Mouse (Mus musculus): ENCODE measurements around the gene Olfr149. TPM values are rescaled to one million over a fixed set of nuclear protein-coding genes. Genes with fewer than 3 reads are reported as not detected.

The Olfr149 gene
- polyA plus RNA-seq, 1 experiment from 2014 or later, result not detected

- no peak overlapping the region for H3K4me3 ChIP-seq (ENCODE audit: low read depth, low read length)
- H3K9me3 ChIP-seq (replicated peaks; ENCODE audit: control insufficient read depth, low read length), result no peaks in the 10 kb centered on the region
- H3K27ac ChIP-seq (ENCODE audit: low read length), result no peak overlapping the region
- no peaks in the 10 kb centered on the region for H3K27me3 ChIP-seq (ENCODE audit: control insufficient read depth, insufficient read depth, low read depth, low read length)
- 53% methylated on average over 2 of the region's 2 CpGs for WGBS (ENCODE audit: insufficient replicate concordance)
- H3K36me3 ChIP-seq (ENCODE audit: control insufficient read depth, insufficient read depth), result no peaks in the 10 kb centered on the region
- H3K4me1 ChIP-seq (ENCODE audit: control insufficient read depth, low read depth, low read length), result no peaks in the 10 kb centered on the region
- no peak overlapping the region for H3K9ac ChIP-seq (ENCODE audit: low read depth, low read length)
- ATAC-seq (ENCODE audit: low read depth), result no peak
- no peak overlapping the region for H3K4me2 ChIP-seq (ENCODE audit: low read depth, low read length)
These were observed 32.1 kb downstream of the Olfr149 start for GRCm38 (mm10) chr9:39674820-39675219.

DNA sequence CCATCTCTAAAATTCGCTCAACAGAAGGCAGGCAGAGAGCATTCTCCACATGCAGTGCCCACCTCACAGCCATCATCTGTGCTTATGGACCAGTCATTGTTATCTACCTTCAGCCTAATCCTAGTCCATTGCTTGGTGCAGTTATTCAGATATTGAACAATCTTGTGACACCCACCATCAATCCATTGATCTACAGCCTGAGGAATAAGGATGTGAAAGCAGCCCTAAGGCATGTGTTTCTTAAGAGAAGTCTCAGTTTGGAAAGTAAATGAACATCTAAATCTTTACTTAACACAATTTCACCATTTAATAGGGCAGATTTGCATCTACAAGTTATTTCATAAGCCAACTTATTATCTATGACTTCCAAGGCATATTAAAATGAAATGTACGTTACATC, 37.2 kb downstream of the Olfr149 start:
- no peak for ATAC-seq (ENCODE audit: low read depth)
- Histone ChIP-seq H3K4me3 (ENCODE audit: low read depth, low read length) (no peak overlapping the region), H3K9ac (ENCODE audit: low read depth, low read length) (no peak overlapping the region), H3K4me1 (ENCODE audit: control insufficient read depth, low read depth, low read length) (no peaks in the 10 kb centered on the region), H3K27ac (ENCODE audit: low read length) (no peak overlapping the region), H3K4me2 (ENCODE audit: low read depth, low read length) (no peak overlapping the region), H3K27me3 (ENCODE audit: control insufficient read depth, insufficient read depth, low read depth, low read length) (no peaks in the 10 kb centered on the region), H3K9me3 (replicated peaks; ENCODE audit: control insufficient read depth, low read length) (no peaks in the 10 kb centered on the region), H3K36me3 (ENCODE audit: control insufficient read depth, insufficient read depth) (no peaks in the 10 kb centered on the region)
- 49% methylated on average over 2 of the region's 2 CpGs for WGBS (ENCODE audit: insufficient replicate concordance)

DNA sequence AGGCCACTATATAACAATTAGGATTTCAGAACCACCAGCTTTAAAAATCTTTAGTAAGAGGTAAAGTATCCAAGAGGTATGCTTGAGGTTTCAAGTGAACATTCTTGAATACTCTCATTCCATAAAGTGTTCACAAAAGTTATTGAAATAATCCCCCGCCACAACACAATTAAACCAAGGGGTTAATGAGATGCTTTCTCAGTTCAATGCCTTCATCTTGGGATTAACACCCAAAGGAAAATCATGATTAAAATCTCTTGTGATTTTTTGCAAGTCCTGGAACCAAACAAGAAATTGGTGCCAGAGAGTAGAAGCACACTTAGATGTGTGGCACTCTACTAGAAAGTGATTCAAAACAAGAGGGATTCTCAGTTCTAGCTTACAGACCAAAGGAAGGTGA, 40.0 kb downstream of the Olfr149 start, which contains the start of gene Olfr963:
Gene Olfr963 (plus strand): TSS at position 301 of the 400 bp plus-strand sequence.
- Histone ChIP-seq H3K4me1 (ENCODE audit: control insufficient read depth, low read depth, low read length) (no peaks in the 10 kb centered on the region), H3K4me2 (ENCODE audit: low read depth, low read length) (no peak within 1 kb of the TSS), H3K9ac (ENCODE audit: low read depth, low read length) (no peak within 1 kb of the TSS), H3K36me3 (ENCODE audit: control insufficient read depth, insufficient read depth) (no peaks in the 10 kb centered on the region), H3K27me3 (ENCODE audit: control insufficient read depth, insufficient read depth, low read depth, low read length) (no peaks in the 10 kb centered on the region), H3K27ac (ENCODE audit: low read length) (no peak within 1 kb of the TSS), H3K9me3 (replicated peaks; ENCODE audit: control insufficient read depth, low read length) (no peaks in the 10 kb centered on the region), H3K4me3 (ENCODE audit: low read depth, low read length) (no peak within 1 kb of the TSS)
- WGBS (ENCODE audit: insufficient replicate concordance), result 49% methylated on average over 1 of the region's 1 CpGs
- no peak for ATAC-seq (ENCODE audit: low read depth)

DNA sequence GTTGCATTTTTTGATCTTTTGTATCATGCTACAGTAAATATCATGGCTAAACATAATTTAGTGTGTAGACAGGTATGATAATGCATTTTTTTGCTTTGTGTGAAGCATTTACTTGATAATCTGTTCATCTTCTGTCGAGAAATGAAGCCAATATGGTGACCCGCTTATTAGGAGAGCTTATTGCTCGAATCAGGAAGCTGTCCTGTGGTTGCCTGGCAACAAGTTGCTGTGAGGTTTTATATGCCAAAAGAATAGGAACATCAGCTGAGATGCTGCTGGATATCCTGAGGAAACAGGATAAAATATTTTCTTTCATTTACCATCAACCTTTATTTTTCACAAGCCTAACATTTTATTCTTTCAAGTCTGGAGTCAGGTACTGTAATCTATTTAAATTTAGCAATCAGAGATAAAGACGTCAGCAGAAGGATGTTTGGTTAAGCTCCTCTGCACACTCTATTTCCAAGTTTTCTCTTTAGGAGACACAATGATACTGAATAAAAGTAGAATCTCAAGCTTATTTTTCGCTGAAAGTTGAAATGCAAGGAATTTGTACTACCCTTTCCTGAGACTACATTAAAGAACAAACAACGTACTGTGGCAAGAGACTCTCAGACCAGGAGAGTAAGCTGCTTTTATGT, 52.0 kb downstream of the Olfr149 start:
- Histone ChIP-seq H3K4me3 (ENCODE audit: low read depth, low read length) (no peak overlapping the region), H3K36me3 (ENCODE audit: control insufficient read depth, insufficient read depth) (no peaks in the 10 kb centered on the region), H3K27ac (ENCODE audit: low read length) (no peak overlapping the region), H3K9ac (ENCODE audit: low read depth, low read length) (no peak overlapping the region), H3K4me2 (ENCODE audit: low read depth, low read length) (no peak overlapping the region), H3K9me3 (replicated peaks; ENCODE audit: control insufficient read depth, low read length) (no peaks in the 10 kb centered on the region), H3K27me3 (ENCODE audit: control insufficient read depth, insufficient read depth, low read depth, low read length) (no peaks in the 10 kb centered on the region), H3K4me1 (ENCODE audit: control insufficient read depth, low read depth, low read length) (no peaks in the 10 kb centered on the region)
- ATAC-seq (ENCODE audit: low read depth), result no peak
- 51% methylated on average over 6 of the region's 6 CpGs for WGBS (ENCODE audit: insufficient replicate concordance)

Other genes starting within 250 kb of the Olfr149 start
- not detected in 2 replicates for gene Olfr955, start 235.2 kb downstream of the Olfr149 start, polyA plus RNA-seq (2015; fragmentation: Nextera tagmentation; extraction: Ambion mirVana)
- not detected in 2 replicates for gene Olfr44, start 213.1 kb downstream of the Olfr149 start, polyA plus RNA-seq (2015; fragmentation: Nextera tagmentation; extraction: Ambion mirVana)
- gene Olfr957, start 191.3 kb downstream of the Olfr149 start, polyA plus RNA-seq (2015; fragmentation: Nextera tagmentation; extraction: Ambion mirVana), result not detected in 2 replicates
- not detected in 2 replicates for gene Olfr958, start 153.1 kb downstream of the Olfr149 start, polyA plus RNA-seq (2015; fragmentation: Nextera tagmentation; extraction: Ambion mirVana)
- not detected in 2 replicates for gene Olfr959, start 131.5 kb downstream of the Olfr149 start, polyA plus RNA-seq (2015; fragmentation: Nextera tagmentation; extraction: Ambion mirVana)
- 3.1 and 4.1 TPM in 2 replicates for gene AW551984, start 102.7 kb downstream of the Olfr149 start, polyA plus RNA-seq (2015; fragmentation: Nextera tagmentation; extraction: Ambion mirVana)
- not detected in 2 replicates for gene Olfr148, start 96.5 kb downstream of the Olfr149 start, polyA plus RNA-seq (2015; fragmentation: Nextera tagmentation; extraction: Ambion mirVana)
- gene Olfr960, start 85.7 kb downstream of the Olfr149 start, polyA plus RNA-seq (2015; fragmentation: Nextera tagmentation; extraction: Ambion mirVana), result not detected in 2 replicates
- not detected in 2 replicates for gene Olfr961, start 62.0 kb downstream of the Olfr149 start, polyA plus RNA-seq (2015; fragmentation: Nextera tagmentation; extraction: Ambion mirVana)
- gene Olfr963, start 39.9 kb downstream of the Olfr149 start, polyA plus RNA-seq (2015; fragmentation: Nextera tagmentation; extraction: Ambion mirVana), result not detected in 2 replicates
- gene Olfr965, start 4.2 kb upstream of the Olfr149 start, polyA plus RNA-seq (2015; fragmentation: Nextera tagmentation; extraction: Ambion mirVana), result not detected in 2 replicates
- gene Olfr150, start 23.9 kb upstream of the Olfr149 start, polyA plus RNA-seq (2015; fragmentation: Nextera tagmentation; extraction: Ambion mirVana), result not detected in 2 replicates
- gene Olfr967, start 39.1 kb upstream of the Olfr149 start, polyA plus RNA-seq (2015; fragmentation: Nextera tagmentation; extraction: Ambion mirVana), result not detected in 2 replicates
- gene Olfr968, start 76.1 kb upstream of the Olfr149 start, polyA plus RNA-seq (2015; fragmentation: Nextera tagmentation; extraction: Ambion mirVana), result not detected in 2 replicates
- not detected in 2 replicates for gene Olfr969, start 83.8 kb upstream of the Olfr149 start, polyA plus RNA-seq (2015; fragmentation: Nextera tagmentation; extraction: Ambion mirVana)
- gene Olfr970, start 101.7 kb upstream of the Olfr149 start, polyA plus RNA-seq (2015; fragmentation: Nextera tagmentation; extraction: Ambion mirVana), result not detected in 2 replicates
- gene Olfr971, start 129.8 kb upstream of the Olfr149 start, polyA plus RNA-seq (2015; fragmentation: Nextera tagmentation; extraction: Ambion mirVana), result not detected in 2 replicates
- gene Olfr972, start 159.3 kb upstream of the Olfr149 start, polyA plus RNA-seq (2015; fragmentation: Nextera tagmentation; extraction: Ambion mirVana), result not detected in 2 replicates
- not detected in 2 replicates for gene Olfr229, start 200.2 kb upstream of the Olfr149 start, polyA plus RNA-seq (2015; fragmentation: Nextera tagmentation; extraction: Ambion mirVana)
- not detected in 2 replicates for gene Olfr974, start 230.4 kb upstream of the Olfr149 start, polyA plus RNA-seq (2015; fragmentation: Nextera tagmentation; extraction: Ambion mirVana)
- gene Olfr975, start 244.9 kb upstream of the Olfr149 start, polyA plus RNA-seq (2015; fragmentation: Nextera tagmentation; extraction: Ambion mirVana), result not detected in 2 replicates